Mouse (Mus musculus) limb, embryonic 12.5 days (tissue): ENCODE results near the gene Dnaaf5. TPM values are rescaled to one million over a fixed set of nuclear protein-coding genes. Genes with fewer than 3 reads are reported as not detected.

Source experiments
- ATAC-seq: fragments of 200-750 bp; cut with Nextera tagmentation; 2 replicates; pipeline ENCODE4 v1.8.0; 2017; ENCODE audit warnings: low read depth, moderate TSS enrichment; ENCODE audit not compliant: insufficient number of reproducible peaks, insufficient read depth, low FRiP score, low TSS enrichment
- H3K27ac ChIP-seq: fragments of 300-500 bp; sonication (generic); 2 replicates; pipeline ENCODE4 v1.5.1; 2016; ENCODE audit warnings: mild to moderate bottlenecking, moderate library complexity
- H3K27me3 ChIP-seq: fragments of 300-500 bp; sonication (generic); 2 replicates; pipeline ENCODE4 v1.6.1; 2016; ENCODE audit warnings: mild to moderate bottlenecking, moderate library complexity
- H3K36me3 ChIP-seq: fragments of 300-500 bp; sonication (generic); 2 replicates; pipeline ENCODE4 v1.6.1; 2016; ENCODE audit warnings: mild to moderate bottlenecking, moderate library complexity
- H3K4me1 ChIP-seq: fragments of 300-500 bp; sonication (generic); replicated peaks from 2 replicates; pipeline ENCODE4 v1.6.1; 2016
- H3K4me2 ChIP-seq: fragments of 300-500 bp; sonication (generic); 2 replicates; pipeline ENCODE4 v1.6.1; 2016; ENCODE audit warnings: mild to moderate bottlenecking, moderate library complexity
- H3K4me3 ChIP-seq: fragments of 300-500 bp; sonication (generic); replicated peaks from 2 replicates; pipeline ENCODE4 v1.5.1; 2016; ENCODE audit warnings: mild to moderate bottlenecking
- H3K9ac ChIP-seq: fragments of 300-500 bp; sonication (generic); replicated peaks from 2 replicates; pipeline ENCODE4 v1.6.1; 2016; ENCODE audit warnings: mild to moderate bottlenecking, moderate library complexity
- H3K9me3 ChIP-seq: fragments of 300-500 bp; sonication (generic); 2 replicates; pipeline ENCODE4 v1.6.1; 2016; ENCODE audit warnings: mild to moderate bottlenecking, moderate library complexity
- WGBS: fragments of 180-500 bp; shearing (Covaris S2); methylation state at CpG from one replicate; pipeline ENCODE4 v1.1.7; 2016; 5-methylcytosine and 5-hydroxymethylcytosine counted together
- polyA plus RNA-seq: library from polyadenylated mRNA; unstranded; fragments of >200 nt; fragmentation: Nextera tagmentation; extraction: Ambion mirVana; gene quantifications from 2 replicates; pipeline ENCODE4 v1.2.1, GENCODE M21; 2016

Dnaaf5 gene
- polyA plus RNA-seq, 1 experiment from 2014 or later: 4.7 TPM

DNA sequence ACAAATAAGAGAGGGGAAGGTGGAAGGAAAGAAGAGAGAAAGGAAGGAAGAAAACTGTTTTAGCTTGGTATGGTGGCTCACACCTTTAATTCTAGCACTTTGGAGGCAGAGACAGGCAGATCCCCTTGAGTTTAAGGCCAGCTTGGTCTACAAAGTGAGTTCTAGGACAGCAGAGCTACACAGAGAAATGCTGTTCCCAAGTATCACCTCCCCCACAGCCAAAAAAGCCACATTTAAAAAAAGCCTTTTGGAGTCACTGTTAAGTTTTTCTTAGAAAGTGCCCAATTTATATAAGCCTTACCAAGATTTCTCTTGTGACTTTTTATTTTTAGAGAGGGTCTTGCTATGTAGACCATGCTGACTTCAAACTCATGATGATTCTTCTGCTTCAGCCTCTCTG, 64.3 kb downstream of the Dnaaf5 start:
- H3K27me3 ChIP-seq: no peaks in the 10 kb centered on the region
- no peak overlapping the region for H3K9ac ChIP-seq
- no peak overlapping the region for H3K4me3 ChIP-seq
- H3K4me2 ChIP-seq: no peak overlapping the region
- H3K27ac ChIP-seq: no peak overlapping the region
- H3K36me3 ChIP-seq: peaks cover 52% of the 10 kb centered on the region
- no peaks in the 10 kb centered on the region for H3K9me3 ChIP-seq
- ATAC-seq: no peak
- no peaks in the 10 kb centered on the region for H3K4me1 ChIP-seq

DNA sequence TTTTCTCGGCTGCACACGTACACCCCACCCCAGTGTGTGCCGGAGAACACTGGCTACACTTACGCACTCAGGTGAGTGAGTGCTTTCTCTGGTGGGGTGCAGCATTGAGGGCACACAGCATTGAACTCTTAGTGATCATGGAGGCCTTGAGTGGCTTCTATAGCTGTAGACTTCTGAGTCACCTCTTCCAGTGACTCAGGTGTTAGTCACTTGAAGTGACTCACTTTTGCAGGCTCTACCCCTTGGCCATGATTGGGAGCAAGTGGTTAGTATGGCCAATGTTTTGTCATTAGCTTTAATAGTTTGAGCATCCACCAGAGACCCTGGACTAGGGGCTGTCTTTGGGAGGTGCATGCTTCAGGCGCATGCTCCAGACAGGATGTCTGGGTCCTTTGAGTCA, 65.2 kb downstream of the Dnaaf5 start:
- no peaks in the 10 kb centered on the region for H3K4me1 ChIP-seq
- H3K27me3 ChIP-seq: no peaks in the 10 kb centered on the region
- H3K36me3 ChIP-seq: peaks cover 51% of the 10 kb centered on the region
- H3K4me3 ChIP-seq: no peak overlapping the region
- H3K9ac ChIP-seq: no peak overlapping the region
- H3K4me2 ChIP-seq: no peak overlapping the region
- no peak for ATAC-seq
- H3K9me3 ChIP-seq: no peaks in the 10 kb centered on the region
- 96% methylated on average over 5 of the region's 5 CpGs for WGBS
- no peak overlapping the region for H3K27ac ChIP-seq

DNA sequence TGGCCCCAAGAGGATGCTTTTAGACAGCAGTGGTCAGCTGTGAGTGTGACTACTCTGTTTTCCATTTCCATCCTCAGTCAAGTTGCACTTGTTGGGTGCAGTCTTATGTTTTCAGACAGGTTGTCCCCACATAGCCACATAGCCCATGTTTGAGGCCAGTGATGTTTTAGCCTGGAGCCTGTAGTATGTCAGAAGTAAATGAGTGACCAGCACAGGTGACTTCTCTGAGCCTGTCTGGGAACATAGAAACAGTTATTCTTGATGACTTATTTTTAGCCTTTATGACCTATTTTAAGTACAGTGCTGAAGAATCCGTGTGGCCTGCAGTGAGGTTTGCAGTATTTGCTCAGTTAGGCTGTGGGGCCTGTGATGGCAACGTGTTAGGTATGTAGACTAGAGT, 66.1 kb downstream of the Dnaaf5 start:
- no peak overlapping the region for H3K4me3 ChIP-seq
- no peaks in the 10 kb centered on the region for H3K4me1 ChIP-seq
- no peak overlapping the region for H3K9ac ChIP-seq
- H3K27me3 ChIP-seq: no peaks in the 10 kb centered on the region
- 89% methylated on average over 2 of the region's 2 CpGs for WGBS
- no peak overlapping the region for H3K27ac ChIP-seq
- no peak for ATAC-seq
- H3K36me3 ChIP-seq: peaks cover 50% of the 10 kb centered on the region
- H3K9me3 ChIP-seq: no peaks in the 10 kb centered on the region
- no peak overlapping the region for H3K4me2 ChIP-seq

DNA sequence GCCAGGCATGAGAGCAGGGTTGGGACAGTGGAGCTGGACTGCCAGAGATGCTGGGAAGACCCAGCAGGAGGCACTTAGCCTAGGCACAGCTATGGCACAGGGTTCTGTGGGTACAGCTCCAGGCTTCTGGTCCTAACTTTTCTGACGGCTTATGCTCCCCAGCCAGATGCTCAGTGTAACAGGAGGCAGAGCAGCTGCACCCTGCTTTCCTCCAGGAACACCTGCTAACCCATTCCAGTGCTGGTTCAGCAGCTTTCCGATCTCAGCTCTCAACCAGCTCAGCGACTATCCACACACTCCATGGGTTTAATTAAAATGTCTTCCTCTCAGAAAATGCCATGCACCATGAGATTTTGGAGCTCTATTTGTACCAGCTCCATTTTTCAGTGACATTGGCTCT, 66.8 kb downstream of the Dnaaf5 start:
- WGBS: 78% methylated on average over 3 of the region's 3 CpGs
- H3K4me1 ChIP-seq: no peaks in the 10 kb centered on the region
- H3K4me2 ChIP-seq: no peak overlapping the region
- H3K36me3 ChIP-seq: peaks cover 57% of the 10 kb centered on the region
- no peaks in the 10 kb centered on the region for H3K27me3 ChIP-seq
- H3K9me3 ChIP-seq: no peaks in the 10 kb centered on the region
- H3K9ac ChIP-seq: no peak overlapping the region
- H3K27ac ChIP-seq: no peak overlapping the region
- ATAC-seq: no peak
- no peak overlapping the region for H3K4me3 ChIP-seq

DNA sequence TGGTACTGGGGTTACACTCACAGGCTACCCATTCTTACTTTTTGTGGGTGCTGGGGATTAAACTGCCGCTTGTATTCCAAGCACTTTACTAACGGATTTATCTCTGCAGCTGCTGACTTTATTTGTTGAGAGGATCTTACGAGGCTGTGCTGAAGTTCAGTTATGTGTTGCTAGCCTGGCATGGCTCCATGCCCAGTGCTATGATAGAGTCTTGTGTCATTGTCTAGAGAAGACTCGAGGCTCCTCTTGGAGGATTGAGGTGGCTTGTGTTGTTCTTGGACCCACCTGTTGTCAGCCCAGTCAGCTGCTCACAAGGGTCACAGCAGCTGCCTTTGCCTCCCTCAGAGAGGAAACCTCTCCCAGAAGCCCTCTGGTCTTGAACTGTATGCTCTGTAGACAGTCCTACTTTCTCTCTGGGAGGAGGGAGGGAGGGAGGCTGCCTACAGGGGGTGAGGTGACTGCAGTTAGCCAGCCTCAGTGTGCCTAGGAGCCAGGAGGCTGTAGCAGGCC, 70.0 kb downstream of the Dnaaf5 start:
- Histone ChIP-seq H3K4me3 (no peak overlapping the region), H3K4me1 (no peaks in the 10 kb centered on the region), H3K36me3 (peaks cover 75% of the 10 kb centered on the region), H3K9me3 (no peaks in the 10 kb centered on the region), H3K27ac (no peak overlapping the region), H3K9ac (no peak overlapping the region), H3K4me2 (no peak overlapping the region), H3K27me3 (no peaks in the 10 kb centered on the region)
- no peak for ATAC-seq
- 84% methylated on average over 4 of the region's 4 CpGs for WGBS

DNA sequence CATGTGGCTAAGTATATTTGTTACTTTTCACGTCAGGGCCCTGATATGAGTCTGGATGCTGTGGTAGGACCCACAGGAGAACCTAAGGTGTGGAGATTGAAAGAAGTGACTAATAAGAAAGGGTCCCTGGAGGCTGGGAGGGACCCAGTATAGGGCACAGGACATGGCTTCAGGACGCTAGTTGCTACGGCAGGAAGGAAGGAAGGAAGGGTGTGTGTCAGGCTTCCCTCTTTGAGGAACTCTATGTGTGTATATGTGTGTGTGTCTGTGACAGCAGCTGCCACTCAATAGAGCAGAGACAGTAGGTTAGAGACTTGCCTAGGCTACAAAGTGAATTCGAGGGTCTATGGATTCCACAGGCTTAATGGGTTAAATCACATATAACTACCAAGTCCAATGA, 70.6 kb downstream of the Dnaaf5 start:
- Histone ChIP-seq H3K27me3 (no peaks in the 10 kb centered on the region), H3K9me3 (no peaks in the 10 kb centered on the region), H3K36me3 (peaks cover 75% of the 10 kb centered on the region), H3K4me1 (no peaks in the 10 kb centered on the region), H3K9ac (no peak overlapping the region), H3K4me2 (no peak overlapping the region), H3K4me3 (no peak overlapping the region), H3K27ac (no peak overlapping the region)
- ATAC-seq: no peak
- 91% methylated on average over 4 of the region's 4 CpGs for WGBS

DNA sequence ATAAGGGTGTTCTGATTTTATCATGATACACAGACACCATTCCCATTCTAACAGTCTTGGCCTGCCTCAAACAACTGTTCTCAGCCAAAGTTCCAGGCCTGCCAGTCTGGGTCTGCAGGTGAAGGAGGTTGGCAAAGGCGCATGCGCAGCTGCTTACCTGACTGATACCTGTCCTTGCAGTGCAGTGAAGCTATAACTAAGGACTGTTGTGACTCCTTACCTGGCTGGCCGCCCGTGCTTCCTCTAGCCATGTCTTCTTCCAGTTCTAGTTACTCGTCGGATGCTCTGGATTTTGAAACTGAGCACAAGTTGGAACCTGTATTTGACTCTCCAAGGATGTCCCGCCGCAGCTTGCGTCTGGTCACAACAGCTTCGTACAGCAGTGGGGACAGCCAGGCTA, 73.3 kb downstream of the Dnaaf5 start:
- WGBS: 97% methylated on average over 10 of the region's 10 CpGs
- no peaks in the 10 kb centered on the region for H3K4me1 ChIP-seq
- ATAC-seq: no peak
- H3K4me3 ChIP-seq: no peak overlapping the region
- H3K27me3 ChIP-seq: no peaks in the 10 kb centered on the region
- peaks cover 84% of the 10 kb centered on the region for H3K36me3 ChIP-seq
- H3K9me3 ChIP-seq: no peaks in the 10 kb centered on the region
- H3K9ac ChIP-seq: no peak overlapping the region
- no peak overlapping the region for H3K4me2 ChIP-seq
- H3K27ac ChIP-seq: no peak overlapping the region

DNA sequence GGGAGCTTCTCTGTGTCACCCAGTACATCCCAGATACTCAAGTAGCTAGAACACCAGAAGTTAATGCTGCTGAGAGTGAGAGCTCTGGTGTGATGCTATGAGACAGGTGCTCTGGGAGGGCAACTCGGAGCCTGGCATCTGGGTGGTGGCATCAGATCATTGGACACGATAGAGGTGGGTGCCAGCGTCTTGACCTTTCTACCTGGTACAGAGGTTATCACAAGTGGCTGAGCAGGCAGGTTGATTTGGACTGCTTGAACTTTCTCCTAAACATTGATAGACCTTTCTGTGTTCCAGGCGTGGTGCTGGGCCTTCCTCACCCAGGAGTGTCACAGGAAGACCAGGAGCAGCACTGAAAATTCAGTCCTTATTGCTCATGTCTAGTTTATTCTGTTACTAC, 77.2 kb downstream of the Dnaaf5 start:
- Histone ChIP-seq H3K9ac (no peak overlapping the region), H3K27me3 (no peaks in the 10 kb centered on the region), H3K36me3 (peaks cover 97% of the 10 kb centered on the region), H3K9me3 (no peaks in the 10 kb centered on the region), H3K4me2 (no peak overlapping the region), H3K27ac (no peak overlapping the region), H3K4me3 (no peak overlapping the region), H3K4me1 (no peaks in the 10 kb centered on the region)
- 93% methylated on average over 4 of the region's 4 CpGs for WGBS
- ATAC-seq: no peak

DNA sequence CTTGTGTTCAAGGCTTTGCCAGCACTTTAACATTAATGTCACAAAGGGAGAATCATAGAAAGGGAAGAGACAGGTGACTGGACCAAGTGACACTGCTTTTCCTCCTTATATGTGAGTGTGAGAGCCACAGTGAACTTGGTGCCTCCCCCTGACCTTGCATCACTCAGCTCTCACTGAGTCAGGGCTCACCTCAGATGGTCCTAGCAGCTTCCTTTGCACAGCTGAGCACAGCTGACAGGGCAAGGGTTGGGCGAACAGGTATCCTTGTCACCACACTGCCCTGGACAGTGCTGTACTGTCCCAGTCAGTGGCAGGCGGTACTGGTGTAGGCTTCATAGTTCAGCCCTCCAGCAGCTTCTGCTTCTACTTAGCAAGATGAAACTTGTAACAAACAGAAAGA, 77.6 kb downstream of the Dnaaf5 start:
- H3K36me3 ChIP-seq: peaks cover 97% of the 10 kb centered on the region
- no peaks in the 10 kb centered on the region for H3K27me3 ChIP-seq
- no peak for ATAC-seq
- H3K9ac ChIP-seq: no peak overlapping the region
- no peaks in the 10 kb centered on the region for H3K4me1 ChIP-seq
- no peak overlapping the region for H3K27ac ChIP-seq
- H3K4me2 ChIP-seq: no peak overlapping the region
- H3K4me3 ChIP-seq: no peak overlapping the region
- 98% methylated on average over 2 of the region's 2 CpGs for WGBS
- no peaks in the 10 kb centered on the region for H3K9me3 ChIP-seq

DNA sequence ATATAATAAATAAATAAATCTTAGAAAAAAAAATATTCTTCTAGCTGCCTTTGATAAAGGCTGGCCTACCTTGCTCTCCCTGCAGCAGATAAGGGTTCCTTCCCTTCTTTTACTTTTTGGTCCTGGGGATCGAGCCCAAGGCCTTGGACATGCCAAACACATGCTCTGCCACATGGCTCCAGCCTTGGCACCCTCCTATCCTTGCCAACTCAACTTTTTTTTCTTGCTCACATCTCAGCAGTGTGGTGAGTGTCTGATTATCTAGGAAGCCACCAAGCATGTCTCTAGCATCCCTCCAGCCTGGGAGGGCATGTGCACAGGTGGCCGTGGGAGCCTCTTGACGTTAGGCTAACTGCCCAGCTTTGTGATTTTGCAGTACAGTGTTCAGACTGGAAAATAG, 78.3 kb downstream of the Dnaaf5 start:
- H3K9me3 ChIP-seq: no peaks in the 10 kb centered on the region
- no peaks in the 10 kb centered on the region for H3K4me1 ChIP-seq
- H3K4me3 ChIP-seq: no peak overlapping the region
- H3K27me3 ChIP-seq: no peaks in the 10 kb centered on the region
- H3K27ac ChIP-seq: no peak overlapping the region
- no peak overlapping the region for H3K9ac ChIP-seq
- peaks cover 97% of the 10 kb centered on the region for H3K36me3 ChIP-seq
- WGBS: 93% methylated on average over 3 of the region's 3 CpGs
- ATAC-seq: no peak
- H3K4me2 ChIP-seq: no peak overlapping the region

DNA sequence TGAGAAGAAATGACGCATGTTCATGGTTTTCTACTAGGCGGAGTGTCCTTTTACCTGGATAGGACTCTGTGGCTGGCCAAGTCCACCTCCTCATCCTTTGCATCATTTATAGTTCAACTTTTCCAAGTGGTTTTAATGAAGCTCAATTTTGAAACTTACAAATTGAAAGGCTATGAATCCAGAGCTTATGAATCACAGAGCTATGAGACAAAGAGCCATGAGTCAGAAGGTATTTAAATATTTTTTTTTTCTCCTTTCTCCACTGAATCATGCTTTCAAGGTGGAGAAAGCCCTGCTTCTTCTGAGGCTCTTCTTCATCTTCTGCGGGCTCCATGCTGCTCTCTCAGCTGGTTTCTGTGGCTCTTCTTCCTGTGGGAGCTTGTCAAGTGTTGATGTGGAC, 79.7 kb downstream of the Dnaaf5 start:
- Histone ChIP-seq H3K36me3 (peaks cover 97% of the 10 kb centered on the region), H3K4me2 (no peak overlapping the region), H3K4me3 (no peak overlapping the region), H3K9ac (no peak overlapping the region), H3K27ac (no peak overlapping the region), H3K4me1 (no peaks in the 10 kb centered on the region), H3K9me3 (no peaks in the 10 kb centered on the region), H3K27me3 (no peaks in the 10 kb centered on the region)
- WGBS: 98% methylated on average over 3 of the region's 3 CpGs
- no peak for ATAC-seq

DNA sequence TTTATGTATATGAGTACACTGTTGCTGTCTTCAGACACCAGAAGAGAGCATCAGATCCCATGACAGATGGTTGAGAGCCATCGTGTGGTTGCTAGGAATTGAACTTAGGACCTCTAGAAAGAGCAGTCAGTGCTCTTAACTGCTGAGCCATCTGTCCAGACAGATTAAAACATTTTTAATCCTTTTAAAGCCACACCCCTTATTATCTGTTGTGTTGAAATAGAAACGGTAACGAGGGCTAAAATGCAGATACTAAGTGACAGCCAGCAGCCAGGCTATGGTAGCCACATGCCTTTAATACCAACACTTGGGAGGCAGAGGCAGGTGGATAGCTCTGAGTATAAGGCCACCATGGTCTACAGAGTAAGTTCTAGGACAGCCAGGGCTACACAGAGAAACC, 82.1 kb downstream of the Dnaaf5 start:
- no peaks in the 10 kb centered on the region for H3K27me3 ChIP-seq
- WGBS: 89% methylated on average over 3 of the region's 3 CpGs
- H3K4me1 ChIP-seq: no peaks in the 10 kb centered on the region
- H3K9ac ChIP-seq: no peak overlapping the region
- peaks cover 98% of the 10 kb centered on the region for H3K36me3 ChIP-seq
- no peak overlapping the region for H3K4me3 ChIP-seq
- ATAC-seq: no peak
- H3K27ac ChIP-seq: no peak overlapping the region
- H3K4me2 ChIP-seq: no peak overlapping the region
- no peaks in the 10 kb centered on the region for H3K9me3 ChIP-seq
